Mouse (Mus musculus): ENCODE measurements around the gene Hnf1b. TPM values are rescaled to one million over a fixed set of nuclear protein-coding genes. Genes with fewer than 3 reads are reported as not detected.
A peak's percentile ranks its signal among the peaks of the same experiment; 100 is the strongest.

Gene Hnf1b
- polyA plus RNA-seq, 2 experiments, result 1.8 to 2.4 TPM

- 62% methylated on average over 8 of the region's 8 CpGs for WGBS (ENCODE audit: insufficient replicate concordance)
These were observed 88.7 kb downstream of the Hnf1b start for GRCm38 (mm10) chr11:83938556-83938955.

GRCm38 (mm10) chr11:83941950-83942840 is 92.3 kb downstream of the Hnf1b start, which contains the start of gene Ddx52:
Gene Ddx52 (plus strand): TSS chr11:83942062.
- peak within 1 kb of the TSS; percentile 90 for H3K9ac ChIP-seq (replicated peaks)
- under 1% methylated on average over 49 of the region's 49 CpGs for WGBS (ENCODE audit: insufficient replicate concordance)

More at GRCm38 (mm10) chr11:83938556-83938955, 88.7 kb downstream of the Hnf1b start:
- no peak overlapping the region for H3K27ac ChIP-seq
- H3K4me3 ChIP-seq (ENCODE audit: insufficient read depth in 1 of 2, low read depth in 2 of 2, low read length in 2 of 2), result no peak overlapping the region
- DNase-seq (ENCODE audit: low read depth in 3 of 3, low spot score in 3 of 3), result no peak
- no peak overlapping the region for H3K4me2 ChIP-seq (ENCODE audit: low read depth)
- no peaks in the 10 kb centered on the region for H3K9me3 ChIP-seq (ENCODE audit: control insufficient read depth, low read length)
- no peaks in the 10 kb centered on the region for H3K27me3 ChIP-seq (ENCODE audit: control insufficient read depth, insufficient read depth, low read length)
- H3K36me3 ChIP-seq (replicated peaks; ENCODE audit: control insufficient read depth, insufficient read depth, low read depth), result peaks cover 3% of the 10 kb centered on the region; the same call in 1 of the 2 replicates
- H3K9ac ChIP-seq (replicated peaks), result no peak overlapping the region
- H3K4me1 ChIP-seq (replicated peaks; ENCODE audit: control insufficient read depth in 2 of 2, insufficient read depth in 2 of 2, low read length in 1 of 2), result peaks cover 9 to 10% of the 10 kb centered on the region in 2 experiments
- TF ChIP-seq CTCF (IDR thresholded peaks at IDR 0.05; ENCODE audit: low read depth), result no peak
- no peak for TF ChIP-seq EP300 (IDR thresholded peaks at IDR 0.05; ENCODE audit: low read depth)
- ATAC-seq (ENCODE audit: insufficient read depth), result no peak

More at GRCm38 (mm10) chr11:83941950-83942840, 92.3 kb downstream of the Hnf1b start, which contains the start of gene Ddx52:
- Histone ChIP-seq H3K4me1 (replicated peaks; ENCODE audit: control insufficient read depth in 2 of 2, insufficient read depth in 2 of 2, low read length in 1 of 2) (peaks cover 9 to 10% of the 10 kb centered on the region in 2 experiments), H3K36me3 (replicated peaks; ENCODE audit: control insufficient read depth, insufficient read depth, low read depth) (peaks cover 27% of the 10 kb centered on the region), H3K4me3 (ENCODE audit: insufficient read depth in 1 of 2, low read depth in 2 of 2, low read length in 2 of 2) (peak within 1 kb of the TSS; percentile 88 to 97), H3K27me3 (ENCODE audit: control insufficient read depth, insufficient read depth, low read length) (no peaks in the 10 kb centered on the region), H3K4me2 (ENCODE audit: low read depth) (peak within 1 kb of the TSS; percentile 90), H3K9me3 (ENCODE audit: control insufficient read depth, low read length) (no peaks in the 10 kb centered on the region), H3K27ac (peak within 1 kb of the TSS; percentile 60)
- DNase-seq (ENCODE audit: low read depth in 3 of 3, low spot score in 3 of 3) (peak; percentile 75 to 83 (median 75)), ATAC-seq (ENCODE audit: insufficient read depth) (peak; percentile 93)
- TF ChIP-seq EP300 (IDR thresholded peaks at IDR 0.05; ENCODE audit: low read depth) (no peak), CTCF (IDR thresholded peaks at IDR 0.05; ENCODE audit: low read depth) (no peak)

Other genes starting within 250 kb of the Hnf1b start
- not detected in 2 replicates for gene Rpl9-ps1, start 204.4 kb upstream of the Hnf1b start, polyA plus RNA-seq (2012; rRNA removed)
- gene Rpl9-ps1, start 204.4 kb upstream of the Hnf1b start, polyA plus RNA-seq (2014; fragmentation: Nextera tagmentation; extraction: Ambion mirVana), result not detected in 2 replicates
- gene Ccl3, start 200.7 kb upstream of the Hnf1b start, polyA plus RNA-seq (2012; rRNA removed), result 0.83 and 1.2 TPM in 2 replicates
- gene Ccl3, start 200.7 kb upstream of the Hnf1b start, polyA plus RNA-seq (2014; fragmentation: Nextera tagmentation; extraction: Ambion mirVana), result 1.1 TPM in 2 replicates
- gene Ccl4, start 187.5 kb upstream of the Hnf1b start, polyA plus RNA-seq (2012; rRNA removed), result 0.31 and 0.45 TPM in 2 replicates
- 0.30 and 0.84 TPM in 2 replicates for gene Ccl4, start 187.5 kb upstream of the Hnf1b start, polyA plus RNA-seq (2014; fragmentation: Nextera tagmentation; extraction: Ambion mirVana)
- 7.4 and 7.9 TPM in 2 replicates for gene Wfdc17, start 146.1 kb upstream of the Hnf1b start, polyA plus RNA-seq (2012; rRNA removed)
- gene Wfdc17, start 146.1 kb upstream of the Hnf1b start, polyA plus RNA-seq (2014; fragmentation: Nextera tagmentation; extraction: Ambion mirVana), result 15.6 and 21.7 TPM in 2 replicates
- gene Wfdc18, start 141.0 kb upstream of the Hnf1b start, polyA plus RNA-seq (2012; rRNA removed), result not detected in 2 replicates
- gene Wfdc18, start 141.0 kb upstream of the Hnf1b start, polyA plus RNA-seq (2014; fragmentation: Nextera tagmentation; extraction: Ambion mirVana), result not detected in 2 replicates
- gene Wfdc21, start 103.1 kb upstream of the Hnf1b start, polyA plus RNA-seq (2012; rRNA removed), result 4.9 and 6.5 TPM in 2 replicates
- gene Wfdc21, start 103.1 kb upstream of the Hnf1b start, polyA plus RNA-seq (2014; fragmentation: Nextera tagmentation; extraction: Ambion mirVana), result 12.4 and 22.8 TPM in 2 replicates
- 3.6 and 3.8 TPM in 2 replicates for gene Heatr6, start 96.4 kb upstream of the Hnf1b start, polyA plus RNA-seq (2012; rRNA removed)
- gene Heatr6, start 96.4 kb upstream of the Hnf1b start, polyA plus RNA-seq (2014; fragmentation: Nextera tagmentation; extraction: Ambion mirVana), result 5.6 and 6.0 TPM in 2 replicates
- gene Ddx52, start 92.0 kb downstream of the Hnf1b start, polyA plus RNA-seq (2012; rRNA removed), result 5.2 and 8.6 TPM in 2 replicates
- 15.6 and 16.6 TPM in 2 replicates for gene Ddx52, start 92.0 kb downstream of the Hnf1b start, polyA plus RNA-seq (2014; fragmentation: Nextera tagmentation; extraction: Ambion mirVana)
- 3.1 and 3.9 TPM in 2 replicates for gene Synrg, start 114.4 kb downstream of the Hnf1b start, polyA plus RNA-seq (2012; rRNA removed)
- 3.9 and 4.8 TPM in 2 replicates for gene Synrg, start 114.4 kb downstream of the Hnf1b start, polyA plus RNA-seq (2014; fragmentation: Nextera tagmentation; extraction: Ambion mirVana)
- gene Dusp14, start 219.2 kb downstream of the Hnf1b start, polyA plus RNA-seq (2012; rRNA removed), result 0.60 and 0.61 TPM in 2 replicates
- gene Dusp14, start 219.2 kb downstream of the Hnf1b start, polyA plus RNA-seq (2014; fragmentation: Nextera tagmentation; extraction: Ambion mirVana), result 1.1 and 1.2 TPM in 2 replicates